Mouse (Mus musculus): ENCODE results near the gene Mau2.
"Not testable (repeated sequence)": the region's sequence is repeated elsewhere in the genome, so short reads cannot be mapped to it uniquely, and the experiment has no call there.

Mau2 gene

GRCm38 (mm10) chr8:70023596-70023995, 18.9 kb downstream of the Mau2 start:
- no peak for DNase-seq (ENCODE audit: low spot score)

DNA sequence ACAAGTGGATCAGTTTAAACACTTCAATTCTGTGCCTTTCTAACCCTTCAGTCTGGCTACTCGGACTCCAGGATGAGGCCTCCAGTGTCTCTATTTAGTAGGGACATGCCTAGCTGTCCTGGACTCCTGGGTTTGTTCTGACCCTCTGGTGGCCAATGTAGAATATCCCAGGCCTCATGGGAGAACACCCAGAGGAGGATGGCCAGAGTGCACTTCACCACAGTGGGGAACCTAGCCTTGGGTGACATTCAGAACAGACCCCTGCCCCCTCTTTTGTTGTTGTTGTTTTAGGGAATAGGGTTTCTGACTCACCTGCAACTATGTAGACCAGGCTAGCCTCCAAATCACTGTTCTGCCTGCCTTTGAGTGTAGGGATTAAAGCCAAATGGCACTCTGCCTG, 27.5 kb downstream of the Mau2 start:
- no peak for DNase-seq (ENCODE audit: low spot score)

DNA sequence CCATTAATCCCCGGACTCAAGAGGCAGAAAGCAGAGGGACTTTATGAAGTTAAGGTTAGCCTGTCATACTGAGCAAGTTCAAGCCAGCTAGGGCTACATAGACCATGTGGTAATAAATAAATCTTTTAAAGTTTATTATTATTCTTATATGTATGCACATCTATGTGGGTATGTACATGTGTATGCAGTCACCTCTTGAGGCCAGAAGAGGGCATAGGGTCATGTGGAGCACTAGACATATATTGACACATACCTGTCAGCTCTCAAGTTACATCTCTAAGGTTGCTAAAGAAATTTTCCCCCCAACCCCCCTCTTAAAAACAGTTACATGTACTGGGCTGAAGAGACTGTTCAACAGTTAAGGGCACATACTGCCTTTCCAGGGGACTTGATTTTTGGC, 29.8 kb downstream of the Mau2 start:
- no peak for DNase-seq (ENCODE audit: low spot score)

DNA sequence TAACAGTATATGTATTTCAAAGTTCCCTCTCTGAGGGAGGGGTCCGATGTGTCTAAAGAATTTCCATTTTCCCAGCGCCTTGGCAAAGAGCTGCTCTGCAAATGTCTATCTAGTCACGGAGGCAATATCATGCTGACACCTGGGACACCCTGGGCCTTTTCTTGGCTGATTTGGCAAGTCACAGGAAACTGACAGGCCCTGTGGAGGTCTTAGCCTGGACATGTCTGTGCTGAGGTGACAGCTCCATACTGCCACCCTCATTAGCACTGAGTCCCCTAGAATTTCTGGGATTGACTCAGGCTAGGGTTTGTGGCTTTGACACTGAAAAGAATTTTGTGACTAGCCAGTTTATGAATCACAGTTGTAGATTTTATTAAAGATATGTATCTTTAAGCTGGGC, 30.2 kb downstream of the Mau2 start:
- no peak for DNase-seq (ENCODE audit: low spot score)

DNA sequence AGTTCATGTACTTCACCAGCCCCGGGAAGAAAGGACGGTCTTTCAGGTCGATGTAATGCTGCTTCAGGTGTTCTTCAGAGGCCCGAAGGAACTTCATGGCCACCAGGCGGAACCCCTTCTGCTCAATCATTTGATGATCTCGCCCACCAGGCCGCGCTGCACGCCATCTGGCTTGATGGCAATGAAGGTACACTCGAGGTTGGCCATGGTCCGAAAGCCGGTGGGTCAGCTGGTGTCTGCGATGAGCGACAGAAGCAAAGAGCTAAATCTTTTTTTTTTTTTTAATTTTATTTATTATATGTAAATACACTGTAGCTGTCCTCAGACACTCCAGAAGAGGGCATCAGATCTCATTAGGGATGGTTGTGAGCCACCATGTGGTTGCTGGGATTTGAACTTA, 31.7 kb downstream of the Mau2 start:
- DNase-seq (ENCODE audit: low spot score): not testable (repeated sequence)

- no peak for DNase-seq (ENCODE audit: low spot score)
Observed at GRCm38 (mm10) chr8:70005178-70005577, 37.4 kb downstream of the Mau2 start.

DNA sequence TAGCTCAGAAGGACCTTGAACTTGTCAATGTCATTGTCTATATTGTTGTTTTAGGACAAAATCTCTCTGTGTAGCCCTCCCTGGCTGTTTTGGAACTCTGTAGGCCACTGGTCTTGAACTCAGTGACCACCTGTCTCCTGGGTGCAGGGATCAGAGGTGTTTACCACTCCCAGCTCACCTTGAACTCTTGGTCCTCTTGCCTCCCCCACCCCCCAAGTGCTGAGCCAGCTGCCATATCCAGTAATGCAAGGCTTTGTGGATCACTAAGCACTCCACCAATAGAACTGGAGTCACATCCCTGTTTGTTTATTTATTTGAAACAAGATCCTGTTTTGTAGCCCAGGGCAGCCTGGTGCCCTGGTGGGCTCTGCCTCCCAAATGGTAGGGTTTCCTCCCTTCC, 38.2 kb downstream of the Mau2 start:
- DNase-seq (ENCODE audit: low spot score): no peak

DNA sequence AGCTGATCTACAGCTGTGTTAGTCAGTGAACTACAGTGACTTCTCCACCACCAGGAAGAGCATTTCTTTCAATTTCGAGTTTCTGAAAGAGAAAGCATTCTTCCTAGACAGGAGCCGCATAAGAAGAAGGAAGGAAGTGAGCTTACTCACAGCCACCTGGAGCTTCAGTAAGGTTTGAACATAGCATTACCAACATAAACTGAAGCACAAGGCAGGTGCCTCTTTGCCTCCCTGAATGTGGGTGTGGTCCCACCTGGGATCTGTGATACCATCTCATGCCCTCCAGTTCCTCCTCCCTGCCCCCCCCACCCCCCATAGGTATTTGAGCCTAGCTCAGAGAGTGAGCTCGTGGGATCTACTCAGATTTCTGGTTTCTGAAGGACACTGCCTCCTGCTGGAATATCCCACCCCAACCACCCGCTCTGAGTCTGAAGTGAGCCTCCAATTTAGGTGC, 39.3 kb downstream of the Mau2 start:
- no peak for DNase-seq (ENCODE audit: low spot score)

DNA sequence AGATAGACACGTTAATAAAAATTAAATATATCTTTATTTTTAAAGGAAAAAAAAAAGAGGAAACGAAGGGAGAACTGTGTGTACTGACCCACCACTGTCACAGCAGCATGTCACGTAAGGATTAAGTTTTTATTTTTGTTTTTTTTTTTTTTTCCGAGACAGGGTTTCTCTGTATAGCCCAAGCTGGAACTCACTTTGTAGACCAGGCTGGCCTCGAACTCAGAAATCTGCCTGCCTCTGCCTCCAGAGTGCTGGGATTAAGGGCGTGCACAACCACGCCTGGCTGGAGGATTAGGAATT, 40.7 kb downstream of the Mau2 start:
- not testable (repeated sequence) for DNase-seq (ENCODE audit: low spot score)

GRCm38 (mm10) chr8:70001176-70001891, 41.2 kb downstream of the Mau2 start:
- DNase-seq (ENCODE audit: low spot score): peak; percentile 82

- DNase-seq (ENCODE audit: low spot score): no peak
Observed at GRCm38 (mm10) chr8:70000226-70000625, 42.3 kb downstream of the Mau2 start.

- no peak for DNase-seq (ENCODE audit: low spot score)
Observed at GRCm38 (mm10) chr8:69999236-69999635, 43.3 kb downstream of the Mau2 start.

DNA sequence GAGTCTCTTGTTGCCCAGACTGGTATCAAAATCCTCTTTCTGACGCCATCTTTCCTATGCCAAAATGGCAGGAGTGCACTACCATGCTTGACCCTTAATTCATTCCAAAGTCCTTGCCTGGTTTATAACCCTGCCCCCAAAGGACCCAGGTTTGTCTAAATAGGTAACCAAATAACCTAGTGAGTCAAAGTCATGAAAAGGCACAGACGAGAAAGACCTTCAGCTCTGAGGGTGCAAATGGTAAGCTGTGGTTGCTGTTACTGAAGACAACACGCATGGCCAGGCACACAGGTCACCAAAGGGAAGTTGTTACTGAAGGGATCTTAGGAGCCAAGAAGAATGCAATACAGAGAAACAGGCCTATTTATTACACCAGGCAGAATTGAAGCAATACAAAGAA, 43.8 kb downstream of the Mau2 start:
- DNase-seq (ENCODE audit: low spot score): no peak

DNA sequence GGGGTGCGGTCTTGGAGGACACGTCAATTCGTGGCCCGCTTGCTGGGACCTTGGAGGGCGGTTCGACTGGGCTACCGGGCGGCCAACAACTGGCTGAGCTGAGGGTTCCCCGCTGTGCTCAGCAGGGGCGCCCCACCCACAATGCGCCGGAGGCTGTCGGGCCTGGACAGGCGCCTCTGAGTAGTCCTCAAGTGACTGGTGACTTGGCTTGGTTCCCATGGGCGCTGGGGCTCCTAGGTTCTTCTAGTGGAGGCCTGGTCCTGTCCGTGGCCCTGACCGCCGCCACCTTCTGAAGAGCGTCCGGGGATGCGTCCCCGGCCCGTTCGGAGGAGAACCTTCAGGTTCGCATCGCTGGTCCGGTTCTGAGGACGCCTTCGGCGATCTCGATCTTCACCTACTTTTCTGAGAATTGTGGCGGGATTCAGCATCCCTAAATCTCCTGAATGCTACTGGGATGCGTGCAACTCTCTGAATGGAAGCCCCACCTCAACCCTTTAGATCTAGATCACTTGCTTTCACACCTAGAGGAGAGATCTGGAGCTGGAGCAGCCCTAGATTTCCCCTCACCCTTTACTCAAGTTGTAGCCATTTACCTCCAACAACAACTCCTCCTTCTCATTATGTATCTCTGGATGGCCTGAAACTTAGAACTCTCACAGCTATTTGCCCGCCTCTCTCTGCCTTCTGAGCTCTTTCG, 45.8 kb downstream of the Mau2 start:
- no peak for DNase-seq (ENCODE audit: low spot score)

DNA sequence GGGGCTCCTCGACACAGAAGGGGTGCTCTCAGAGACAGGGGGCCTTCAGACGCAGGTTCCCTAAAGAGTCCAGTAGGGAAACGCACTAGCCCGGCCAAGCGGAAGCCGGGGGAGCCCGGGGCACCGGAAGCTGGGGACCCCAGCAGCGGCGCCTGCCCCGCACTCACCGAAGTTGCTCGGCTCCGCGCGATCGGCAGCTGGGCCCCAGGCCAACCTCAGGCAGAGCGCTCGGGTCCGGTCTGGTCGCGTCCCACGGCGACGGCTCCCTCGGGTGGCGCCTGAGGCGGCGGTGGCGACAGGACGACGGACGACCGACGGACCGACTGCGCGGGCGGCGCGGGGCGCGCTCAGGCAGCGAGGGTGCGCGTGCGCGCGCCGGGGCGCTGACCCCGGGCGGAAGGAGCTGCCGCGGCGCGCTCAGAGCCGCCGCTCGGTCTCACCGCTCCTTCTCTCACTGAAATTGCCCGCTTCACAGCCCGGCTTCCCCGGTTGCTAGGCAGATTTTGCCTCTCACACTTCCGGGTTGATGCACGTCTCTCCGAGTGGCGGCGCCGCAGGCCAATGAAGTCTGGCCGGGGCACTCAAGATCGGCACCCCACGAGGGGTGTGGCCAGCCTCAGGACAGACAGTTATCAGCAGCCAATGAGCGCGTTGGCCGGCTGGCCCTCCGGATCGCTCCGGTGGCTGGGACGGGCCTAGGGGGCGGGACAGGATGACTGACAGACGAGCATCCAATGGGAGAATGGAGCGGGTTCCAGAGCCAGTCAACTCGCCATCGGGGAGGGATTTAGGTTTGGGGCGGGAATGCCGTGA, 46.6 kb downstream of the Mau2 start, which contains the start of gene Gatad2a:
Gene Gatad2a, minus strand, starts transcription at position 609 of the 813 bp plus-strand sequence.
- DNase-seq (ENCODE audit: low spot score): peak; percentile 100

DNA sequence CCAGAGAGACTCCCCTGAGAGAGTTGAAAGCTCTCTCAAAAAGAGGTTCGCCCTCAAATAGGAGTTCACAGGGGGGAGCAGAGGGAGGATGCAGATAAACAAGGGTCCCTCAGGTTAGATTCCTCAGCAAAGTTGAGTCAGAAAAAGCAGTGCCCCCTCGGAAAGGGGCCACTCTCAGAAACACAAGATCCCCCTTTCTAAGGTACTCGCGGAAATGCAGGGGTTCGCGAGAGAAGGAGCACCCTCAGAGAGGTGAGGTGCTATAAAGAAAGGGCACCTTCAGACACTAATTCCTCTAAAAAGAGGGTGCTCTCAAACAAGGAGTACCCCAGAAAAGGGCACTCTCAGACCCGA, 47.1 kb downstream of the Mau2 start:
- no peak for DNase-seq (ENCODE audit: low spot score)

GRCm38 (mm10) chr8:69988936-69989335, 53.6 kb downstream of the Mau2 start:
- DNase-seq (ENCODE audit: low spot score): not testable (repeated sequence)

DNA sequence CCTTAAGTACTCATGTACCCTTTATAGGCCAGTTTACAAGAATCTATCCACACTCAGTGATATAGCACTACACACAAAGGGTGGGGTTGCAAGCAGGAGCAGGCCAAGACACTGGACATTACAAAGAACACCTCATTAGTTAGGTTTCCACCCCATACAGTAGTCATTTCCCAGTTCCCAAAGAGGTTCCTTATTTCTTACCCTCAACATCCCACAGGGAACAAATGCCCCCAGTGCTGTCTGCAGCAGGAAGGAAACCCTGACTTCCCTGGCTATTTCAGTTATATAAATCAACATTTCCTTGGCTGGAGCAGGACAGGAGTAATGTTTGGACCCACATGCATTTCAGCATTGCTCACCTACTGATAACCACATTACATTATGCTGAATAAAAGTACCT, 54.8 kb downstream of the Mau2 start:
- no peak for DNase-seq (ENCODE audit: low spot score)

GRCm38 (mm10) chr8:69984876-69985553, 57.5 kb downstream of the Mau2 start:
- DNase-seq (ENCODE audit: low spot score): no peak

DNA sequence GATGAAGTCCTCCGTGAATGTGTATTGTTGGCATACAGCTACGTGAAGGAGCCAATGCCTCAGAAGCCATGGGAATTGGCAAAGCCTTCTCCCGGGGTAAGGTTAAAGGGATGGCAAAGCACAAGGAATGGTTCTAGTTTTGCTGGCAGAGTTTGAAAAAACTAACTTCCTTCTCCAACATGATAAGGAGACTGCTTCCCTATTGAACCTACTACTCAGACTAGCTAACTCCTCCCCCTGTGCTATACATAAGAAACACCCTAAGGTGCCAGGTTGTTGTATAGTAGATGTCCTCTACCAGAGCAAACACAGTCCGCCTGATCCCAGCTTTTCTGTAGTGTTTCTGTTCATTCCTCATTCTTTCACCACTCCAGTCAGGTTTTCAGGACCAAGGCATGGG, 64.1 kb downstream of the Mau2 start:
- no peak for DNase-seq (ENCODE audit: low spot score)

DNA sequence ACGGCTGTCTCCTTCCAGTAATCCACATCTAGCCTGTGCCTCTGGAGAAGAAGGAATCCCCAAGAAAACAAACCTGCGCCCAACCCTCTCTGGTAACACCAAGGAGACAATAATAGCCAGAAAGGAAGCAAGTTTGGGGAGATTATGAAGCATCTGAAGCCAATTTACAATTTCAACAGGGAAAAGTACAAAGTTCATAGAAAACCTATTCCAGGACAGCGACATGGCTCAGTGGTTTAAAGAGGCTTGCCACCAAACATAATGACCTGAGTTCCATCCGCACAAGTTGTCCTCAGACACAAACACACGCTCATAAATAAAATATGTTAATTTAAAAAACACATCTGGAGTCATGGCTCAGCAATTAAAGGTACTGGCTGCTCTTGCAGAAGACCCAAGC, 67.7 kb downstream of the Mau2 start:
- no peak for DNase-seq (ENCODE audit: low spot score)

DNA sequence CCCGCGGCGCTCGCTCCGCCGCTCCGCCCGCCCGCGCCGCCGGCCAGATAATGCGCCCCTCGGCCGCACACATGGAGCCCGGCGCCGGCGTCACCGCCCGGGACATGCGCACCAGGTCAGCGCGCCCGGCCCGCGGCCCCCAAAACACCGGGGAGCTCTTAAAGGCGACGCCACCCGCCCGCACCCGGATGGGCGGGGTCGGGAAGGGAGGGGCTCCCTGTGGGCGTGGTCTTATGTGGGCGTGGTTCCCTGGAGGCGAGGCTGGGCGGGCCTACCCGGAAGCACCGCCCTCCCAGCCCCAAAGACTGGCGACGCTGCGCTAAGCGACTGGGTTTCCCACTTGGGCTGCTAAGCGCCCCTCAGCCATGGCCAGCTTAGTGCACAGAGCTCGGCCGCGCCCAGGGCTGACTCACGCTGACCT, 68.3 kb downstream of the Mau2 start:
- peak; percentile 97 for DNase-seq (ENCODE audit: low spot score)

Measured in MN1 (cell line).